Mouse (Mus musculus) mesoderm, embryonic 11.5 days (tissue): ENCODE data around the gene Fbxl3.

ENCODE experiments used
- DNase-seq: peaks from one replicate; pipeline ENCODE4 v3.0.0-alpha.2; 2012; ENCODE audit warnings: low read depth, low spot score

Gene Fbxl3

GRCm38 (mm10) chr14:103099238-103099933 lies at the start of gene Fbxl3:
TSS of gene Fbxl3 (minus strand) at chr14:103099566.
- DNase-seq: peak; percentile 92

- peak; percentile 33 for DNase-seq
These were observed 32.6 kb upstream of the Fbxl3 start for GRCm38 (mm10) chr14:103131991-103132390.

GRCm38 (mm10) chr14:103125756-103126155 lies 26.4 kb upstream of the Fbxl3 start:
- DNase-seq: no peak

GRCm38 (mm10) chr14:103114994-103115670 lies 15.8 kb upstream of the Fbxl3 start:
- no peak for DNase-seq

- no peak for DNase-seq
These were observed 13.4 kb upstream of the Fbxl3 start for GRCm38 (mm10) chr14:103112606-103113363.

- no peak for DNase-seq
These were observed 10.6 kb upstream of the Fbxl3 start for GRCm38 (mm10) chr14:103109971-103110370.

- no peak for DNase-seq
These were observed 6.9 kb upstream of the Fbxl3 start for GRCm38 (mm10) chr14:103106301-103106700.

GRCm38 (mm10) chr14:103102731-103103335 lies 3.5 kb upstream of the Fbxl3 start:
- DNase-seq: no peak

GRCm38 (mm10) chr14:103102246-103102645 lies 2.9 kb upstream of the Fbxl3 start:
- no peak for DNase-seq

- no peak for DNase-seq
These were observed 1.8 kb upstream of the Fbxl3 start for GRCm38 (mm10) chr14:103101171-103101570.

- no peak for DNase-seq
These were observed 930 bp upstream of the Fbxl3 start for GRCm38 (mm10) chr14:103100296-103100695.

- peak; percentile 86 for DNase-seq
These were observed 655 bp downstream of the Fbxl3 start for GRCm38 (mm10) chr14:103098587-103099235.

GRCm38 (mm10) chr14:103098213-103098586 lies 1.2 kb downstream of the Fbxl3 start:
- no peak for DNase-seq

GRCm38 (mm10) chr14:103096621-103097020 lies 2.7 kb downstream of the Fbxl3 start:
- no peak for DNase-seq

- DNase-seq: no peak
These were observed 3.5 kb downstream of the Fbxl3 start for GRCm38 (mm10) chr14:103095826-103096225.

- DNase-seq: no peak
These were observed 4.3 kb downstream of the Fbxl3 start for GRCm38 (mm10) chr14:103095036-103095435.

GRCm38 (mm10) chr14:103093670-103094069 lies 5.7 kb downstream of the Fbxl3 start:
- no peak for DNase-seq

GRCm38 (mm10) chr14:103093236-103093635 lies 6.1 kb downstream of the Fbxl3 start:
- no peak for DNase-seq

- peak; percentile 65 for DNase-seq
These were observed 10.7 kb downstream of the Fbxl3 start for GRCm38 (mm10) chr14:103088624-103089023.

- DNase-seq: no peak
These were observed 11.5 kb downstream of the Fbxl3 start for GRCm38 (mm10) chr14:103087846-103088245.

GRCm38 (mm10) chr14:103086671-103087324 lies 12.6 kb downstream of the Fbxl3 start:
- DNase-seq: no peak
